Mouse (Mus musculus) right cerebral cortex, postnatal 14 days (tissue): ENCODE results near the gene Cry2.

Experiments
- DNase-seq: peaks from one replicate; pipeline ENCODE4 v3.0.0; 2022

The Cry2 gene

GRCm38 (mm10) chr2:92365568-92365967 lies 68.3 kb downstream of the Cry2 start:
- DNase-seq = no peak

DNA sequence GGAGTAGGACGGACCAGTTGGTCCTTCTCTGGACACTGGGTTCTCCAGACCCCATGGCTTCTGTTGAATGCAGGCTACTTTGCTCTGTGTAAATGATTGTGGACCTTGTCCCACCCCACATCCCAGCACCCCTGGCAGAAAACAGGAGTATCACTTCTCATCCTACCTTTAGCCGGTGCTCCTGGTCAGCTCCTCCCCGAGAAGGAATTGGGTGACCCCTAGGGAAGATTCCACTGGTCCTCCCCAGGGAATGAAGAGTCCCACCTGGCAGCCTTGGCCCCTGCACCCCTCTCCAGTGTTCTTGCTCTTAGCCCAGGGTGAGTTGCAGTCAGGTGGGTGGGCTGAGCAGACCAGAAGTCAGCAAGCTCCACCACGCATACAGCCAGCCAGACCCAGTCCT lies 69.8 kb downstream of the Cry2 start:
- DNase-seq = no peak

- no peak for DNase-seq
Observed at GRCm38 (mm10) chr2:92362571-92363228, 71.1 kb downstream of the Cry2 start.

GRCm38 (mm10) chr2:92361795-92362194 lies 72.0 kb downstream of the Cry2 start:
- DNase-seq = no peak

DNA sequence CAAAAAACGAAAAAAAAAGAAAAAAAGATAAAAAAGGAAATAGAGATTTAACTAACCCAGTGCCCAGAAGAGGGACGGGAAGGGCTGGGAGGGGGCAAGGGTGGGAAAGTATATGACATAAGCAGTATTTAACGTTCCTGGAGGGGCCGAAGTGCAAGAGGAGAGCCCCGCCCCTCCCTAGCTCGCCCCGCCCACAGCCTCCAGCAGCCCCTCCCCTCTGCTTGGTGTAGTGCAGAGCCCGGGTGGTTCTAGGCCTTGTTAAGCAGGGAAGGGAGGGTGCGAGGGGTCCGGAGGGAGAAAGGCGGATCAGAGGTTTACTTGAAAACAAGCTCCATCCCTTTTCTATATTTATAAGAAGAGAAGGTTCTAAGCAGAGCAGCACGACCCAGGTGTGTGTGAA lies 73.0 kb downstream of the Cry2 start:
- no peak for DNase-seq

GRCm38 (mm10) chr2:92360186-92360823 lies 73.5 kb downstream of the Cry2 start:
- DNase-seq = no peak

DNA sequence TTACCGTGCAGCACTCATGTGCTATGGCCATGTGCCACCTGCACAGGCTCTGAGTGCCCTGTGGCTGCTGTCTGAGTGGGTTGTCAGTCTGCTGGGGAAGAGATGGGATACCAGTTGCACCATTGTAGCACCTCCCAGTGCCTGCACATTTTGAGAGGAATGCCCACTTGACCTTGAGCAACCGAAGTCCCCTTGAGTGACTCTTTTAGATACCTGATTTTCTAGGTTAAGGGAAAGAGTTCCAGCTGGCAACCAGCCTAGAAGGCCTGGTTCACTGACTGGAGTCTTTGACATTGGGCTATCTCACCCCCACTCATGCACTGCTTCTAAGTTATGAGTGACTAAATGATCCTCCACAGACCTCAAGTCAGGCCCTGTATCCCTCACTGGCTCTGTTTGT lies 74.5 kb downstream of the Cry2 start:
- no peak for DNase-seq

- DNase-seq = no peak
Observed at GRCm38 (mm10) chr2:92354224-92354623, 79.6 kb downstream of the Cry2 start.
